Comparison of ENCODE assay signal across 8 mouse cellular contexts in genomic region chr8:91797626-91798271, GRCm38 (mm10). TPM values are rescaled to one million over a fixed set of nuclear protein-coding genes. Genes with fewer than 3 reads are reported as not detected.
A peak's percentile ranks its signal among the peaks of the same experiment; 100 is the strongest.
DNase-seq lines count a peak whose midpoint lies in the region; ATAC-seq and TF ChIP-seq lines count a peak whose summit lies in the region.

No protein-coding gene starts in this region.

- H3K9me3 ChIP-seq in lung, embryonic 16.5 days (ENCODE audit: control insufficient read depth, low read length), result no peaks in the 10 kb centered on the region

- peak; percentile 27; the same call in 1 of the 2 replicates for ATAC-seq in lung, embryonic 16.5 days (ENCODE audit: low read depth)
- no peak for ATAC-seq in erythroid progenitor cell, adult 5-6 weeks (replicated peaks; ENCODE audit: low FRiP score, poor library complexity, severe bottlenecking)

- TF ChIP-seq CTCF in heart, adult 2 months (IDR thresholded peaks at IDR 0.05), result peak; percentile 83
- peak; percentile 52 for TF ChIP-seq CTCF in kidney, adult 2 months (conservative IDR thresholded peaks at IDR 0.05; ENCODE audit: insufficient read depth, insufficient read length, low read depth, low read length)

- no peaks in the 10 kb centered on the region for H3K4me1 ChIP-seq in heart, adult 2 months (ENCODE audit: control insufficient read depth, insufficient read depth, low read length)
- H3K4me1 ChIP-seq in kidney, adult 2 months (ENCODE audit: control insufficient read depth, insufficient read depth, low read length), result no peaks in the 10 kb centered on the region
- peaks cover 2% of the 10 kb centered on the region for H3K4me1 ChIP-seq in lung, embryonic 16.5 days (replicated peaks; ENCODE audit: control insufficient read depth, insufficient read depth, low read length)

- peak overlapping the region; percentile 5 for H3K9ac ChIP-seq in heart, adult 2 months (ENCODE audit: low read depth, low read length)
- peak overlapping the region; percentile 51 for H3K9ac ChIP-seq in lung, embryonic 16.5 days (ENCODE audit: low read length)

- peak overlapping the region; percentile 69 for H3K4me2 ChIP-seq in lung, embryonic 16.5 days (ENCODE audit: low read depth, low read length)

- TF ChIP-seq EP300 in heart, adult 2 months (IDR thresholded peaks at IDR 0.05; ENCODE audit: insufficient read depth, low read depth, low read length), result no peak; the same call in 1 of the 2 replicates

- intact Hi-C loops in heart, adult 2 months (cut with DNase I), result loop anchor here (2.0 to 5.0 kb wide), 6 partner anchors 113 to 559 kb away; partner anchors contain the start of gene Irx5

- no peaks in the 10 kb centered on the region for H3K79me2 ChIP-seq in heart, adult 2 months (replicated peaks; ENCODE audit: control insufficient read depth, insufficient read depth, low read length)

- 3% methylated on average over 35 of the region's 35 CpGs for WGBS in heart, adult 2 months
- WGBS in kidney, adult 2 months, result 3% methylated on average over 35 of the region's 35 CpGs
- WGBS in lung, embryonic 16.5 days, result 1% methylated on average over 35 of the region's 35 CpGs

- peak; percentile 24 for DNase-seq in ovary, adult 18-20 months (ENCODE audit: low spot score)
- DNase-seq in ovary, postnatal 10 days (ENCODE audit: low spot score), result no peak
- DNase-seq in embryo, embryonic 10 days (ENCODE audit: low spot score), result peak; percentile 84
- peak; percentile 73 to 83 for DNase-seq in heart, adult 2 months
- DNase-seq in kidney, adult 2 months, result peak; percentile 77
- peak; percentile 32 for DNase-seq in right cerebral cortex, postnatal 25 days

- no peaks in the 10 kb centered on the region for H3K36me3 ChIP-seq in heart, adult 2 months (ENCODE audit: control insufficient read depth, insufficient read depth, low read length)
- peaks cover 2% of the 10 kb centered on the region for H3K36me3 ChIP-seq in kidney, adult 2 months (ENCODE audit: control insufficient read depth, insufficient read depth, low read length)
- H3K36me3 ChIP-seq in lung, embryonic 16.5 days (ENCODE audit: control insufficient read depth, insufficient read depth, low read length), result 0 out of 2 replicates have a peak, but pooled peaks cover 2% of the 10 kb centered on the region

- H3K27me3 ChIP-seq in heart, adult 2 months (ENCODE audit: control insufficient read depth, insufficient read depth, low read length), result peaks cover 6% of the 10 kb centered on the region; the same call in 1 of the 2 replicates
- H3K27me3 ChIP-seq in kidney, adult 2 months (replicated peaks; ENCODE audit: control insufficient read depth, insufficient read depth, low read length), result no peaks in the 10 kb centered on the region
- peaks cover 58% of the 10 kb centered on the region for H3K27me3 ChIP-seq in lung, embryonic 16.5 days (ENCODE audit: control insufficient read depth, insufficient read depth, low read depth, low read length)

- peak overlapping the region; percentile 52 for H3K27ac ChIP-seq in heart, adult 2 months
- peak overlapping the region; percentile 29 for H3K27ac ChIP-seq in kidney, adult 2 months (ENCODE audit: insufficient read depth, low read depth, low read length)
- H3K27ac ChIP-seq in lung, embryonic 16.5 days (ENCODE audit: low read length), result peak overlapping the region; percentile 36

- TF ChIP-seq POLR2A in heart, adult 2 months (IDR thresholded peaks at IDR 0.05; ENCODE audit: insufficient read depth, low read depth, low read length), result 0 out of 2 replicates have a peak, but pooled peaks have one; percentile 25
- TF ChIP-seq POLR2A in kidney, adult 2 months (IDR thresholded peaks at IDR 0.05; ENCODE audit: low read depth, low read length), result no peak

- H3K4me3 ChIP-seq in heart, adult 2 months, result peak overlapping the region; percentile 33
- peak overlapping the region; percentile 32; the same call in 1 of the 2 replicates for H3K4me3 ChIP-seq in kidney, adult 2 months (ENCODE audit: insufficient read depth, low read depth, low read length)
- peak overlapping the region; percentile 65 for H3K4me3 ChIP-seq in lung, embryonic 16.5 days (ENCODE audit: low read length)

RNA-seq across cellular contexts. Expression of gene Irx3, which starts 4.1 kb away (rescaled TPM):
- total RNA-seq in heart, adult 2 months (2021), result 10 to 100 TPM; 22.1 to 32.0 TPM
- 8.7 and 15.8 TPM in 2 replicates for polyA plus RNA-seq in heart, adult 2 months (2012; rRNA removed)
- polyA plus RNA-seq in kidney, adult 2 months (2012; rRNA removed), result 22.3 and 28.5 TPM in 2 replicates
- 20.7 and 24.8 TPM in 2 replicates for polyA plus RNA-seq in lung, embryonic 16.5 days (2015; fragmentation: Nextera tagmentation; extraction: Ambion mirVana)
- total RNA-seq in erythroid progenitor cell, adult 5-6 weeks (2015; ENCODE audit: low replicate concordance), result not detected in 2 replicates
- total RNA-seq in erythroid progenitor cell, adult 5-6 weeks (2017; ENCODE audit: low replicate concordance), result not detected in 2 replicates
